Mouse (Mus musculus): ENCODE results near the gene Olfr723. TPM values are rescaled to one million over a fixed set of nuclear protein-coding genes. Genes with fewer than 3 reads are reported as not detected.

Olfr723 gene
- polyA plus RNA-seq (2012; rRNA removed): not detected in 2 replicates

DNA sequence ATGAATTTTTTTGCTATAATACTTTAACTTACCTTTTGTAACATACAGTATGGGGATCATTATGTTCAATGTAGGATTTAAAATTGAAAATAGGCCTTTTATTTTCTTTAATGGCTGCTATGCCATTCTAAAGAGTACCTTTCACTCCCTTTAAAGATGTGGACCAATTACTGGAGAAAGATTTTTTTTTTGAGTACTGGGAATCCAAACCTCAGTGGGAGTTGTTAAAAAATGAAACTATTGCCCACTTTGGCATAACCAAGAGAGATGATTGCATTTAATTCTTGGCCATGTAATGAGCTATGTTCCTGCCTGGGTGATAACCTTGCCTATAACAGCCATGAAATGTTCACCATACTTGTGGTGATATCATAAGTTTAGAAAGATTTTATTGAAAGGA lies at the start of gene Olfr723:
TSS of gene Olfr723 (minus strand) at position 101 of the 400 bp plus-strand sequence.

GRCm38 (mm10) chr14:49963174-49963573 lies 31.6 kb upstream of the Olfr723 start, which contains the start of gene Olfr724:
Gene Olfr724 (minus strand): TSS chr14:49963274.

GRCm38 (mm10) chr14:49901899-49902298 lies 29.7 kb downstream of the Olfr723 start, which contains the start of gene Olfr722:
Gene Olfr722 (minus strand): TSS chr14:49901999.

Other genes starting within 250 kb of the Olfr723 start
- gene Armh4, start 148.4 kb downstream of the Olfr723 start, polyA plus RNA-seq (2012; rRNA removed): 1.7 and 2.1 TPM in 2 replicates
- not detected in 2 replicates for gene Olfr722, start 29.8 kb downstream of the Olfr723 start, polyA plus RNA-seq (2012; rRNA removed)
- not detected in 2 replicates for gene Olfr724, start 31.5 kb upstream of the Olfr723 start, polyA plus RNA-seq (2012; rRNA removed)
- not detected in 2 replicates for gene Olfr725, start 108.6 kb upstream of the Olfr723 start, polyA plus RNA-seq (2012; rRNA removed)
- not detected in 2 replicates for gene Olfr726, start 159.2 kb upstream of the Olfr723 start, polyA plus RNA-seq (2012; rRNA removed)
- not detected in 2 replicates for gene Olfr727, start 191.4 kb upstream of the Olfr723 start, polyA plus RNA-seq (2012; rRNA removed)
- not detected in 2 replicates for gene Olfr728, start 210.9 kb upstream of the Olfr723 start, polyA plus RNA-seq (2012; rRNA removed)
- not detected in 2 replicates for gene Olfr729, start 221.1 kb upstream of the Olfr723 start, polyA plus RNA-seq (2012; rRNA removed)